Mouse (Mus musculus): ENCODE data around the gene Hist2h2aa2.
"Not testable (repeated sequence)": the region's sequence is repeated elsewhere in the genome, so short reads cannot be mapped to it uniquely, and the experiment has no call there.

Hist2h2aa2 gene

DNA sequence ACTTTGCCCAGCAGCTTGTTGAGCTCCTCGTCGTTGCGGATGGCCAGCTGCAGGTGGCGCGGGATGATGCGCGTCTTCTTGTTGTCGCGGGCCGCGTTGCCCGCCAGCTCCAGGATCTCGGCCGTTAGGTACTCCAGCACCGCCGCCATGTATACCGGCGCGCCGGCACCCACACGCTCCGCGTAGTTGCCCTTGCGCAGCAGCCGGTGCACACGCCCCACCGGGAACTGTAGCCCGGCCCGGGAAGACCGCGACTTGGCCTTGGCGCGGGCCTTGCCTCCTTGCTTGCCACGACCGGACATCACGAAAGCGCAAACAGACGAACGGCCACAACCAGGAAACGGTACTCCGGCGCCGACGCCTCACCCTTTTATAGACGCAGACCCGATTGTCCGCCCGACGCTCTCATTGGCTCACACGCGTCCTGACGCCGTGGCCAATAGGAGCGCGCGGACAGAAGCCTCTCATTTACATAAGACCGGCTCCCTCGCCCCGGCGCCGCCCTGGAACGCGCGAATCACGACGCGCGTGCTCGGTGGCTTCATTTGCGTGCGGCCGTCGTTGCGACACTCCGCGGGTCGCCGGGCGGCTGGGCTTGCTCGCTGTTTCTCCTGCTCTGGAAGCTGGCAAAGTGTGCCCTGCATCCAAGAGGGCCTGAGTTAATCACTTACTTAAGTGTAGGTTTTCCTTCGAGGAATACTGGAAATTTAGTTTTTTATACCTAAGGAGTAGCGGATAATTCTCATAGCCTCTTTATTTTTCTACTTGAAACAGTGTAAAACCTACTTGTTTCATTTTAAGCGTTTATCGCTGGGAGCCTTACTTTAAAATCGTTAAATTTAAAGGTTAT is at the start of gene Hist2h2aa2:
Hist2h2aa2 (minus strand) TSS at position 328 of the 850 bp plus-strand sequence.
- peak; percentile 83 to 93 for DNase-seq (ENCODE audit: low spot score in 2 of 2)

DNA sequence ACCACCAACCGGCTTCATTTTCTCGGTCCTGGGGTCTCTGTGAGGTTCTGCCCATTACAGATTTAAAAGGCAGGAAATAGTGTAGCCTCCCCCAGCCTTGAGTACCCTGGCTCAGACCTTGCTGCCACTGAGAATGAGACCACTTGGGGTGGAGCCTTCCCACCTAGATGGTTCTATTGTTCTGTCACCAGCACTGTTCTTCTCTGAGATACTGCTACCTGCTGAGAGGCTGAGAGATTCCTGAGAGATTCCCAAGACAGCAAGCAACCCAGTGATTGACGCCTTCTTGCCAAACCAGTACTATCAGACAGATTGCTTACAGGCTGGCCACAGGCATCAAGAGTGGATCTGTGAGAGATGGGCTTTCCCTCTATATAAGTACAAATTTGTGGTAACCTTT is 49.1 kb upstream of the Hist2h2aa2 start:
- no peak for DNase-seq (ENCODE audit: low spot score in 2 of 2)

- DNase-seq (ENCODE audit: low spot score in 2 of 2): not testable (repeated sequence)
These were observed 47.3 kb upstream of the Hist2h2aa2 start for GRCm38 (mm10) chr3:96287334-96287733.

GRCm38 (mm10) chr3:96284457-96284856 is 44.4 kb upstream of the Hist2h2aa2 start:
- no peak for DNase-seq (ENCODE audit: low spot score in 2 of 2)

GRCm38 (mm10) chr3:96280660-96281059 is 40.6 kb upstream of the Hist2h2aa2 start:
- DNase-seq (ENCODE audit: low spot score in 2 of 2): no peak

- DNase-seq (ENCODE audit: low spot score in 2 of 2): peak; percentile 94 to 95
These were observed 37.9 kb upstream of the Hist2h2aa2 start for GRCm38 (mm10) chr3:96277800-96278624.

- DNase-seq (ENCODE audit: low spot score in 2 of 2): peak in 1 of 2 experiments; percentile 37
These were observed 37.3 kb upstream of the Hist2h2aa2 start for GRCm38 (mm10) chr3:96277428-96277799.

GRCm38 (mm10) chr3:96273591-96274465 is 33.8 kb upstream of the Hist2h2aa2 start:
- DNase-seq (ENCODE audit: low spot score in 2 of 2): no peak

GRCm38 (mm10) chr3:96269511-96270474 is 29.7 kb upstream of the Hist2h2aa2 start, which contains the start of gene Hist2h2bb:
TSS of gene Hist2h2bb (plus strand) at chr3:96269752.
- peak; percentile 52 to 82 for DNase-seq (ENCODE audit: low spot score in 2 of 2)

GRCm38 (mm10) chr3:96268776-96269378 is 28.8 kb upstream of the Hist2h2aa2 start:
- DNase-seq (ENCODE audit: low spot score in 2 of 2): peak in 1 of 2 experiments; percentile 22

DNA sequence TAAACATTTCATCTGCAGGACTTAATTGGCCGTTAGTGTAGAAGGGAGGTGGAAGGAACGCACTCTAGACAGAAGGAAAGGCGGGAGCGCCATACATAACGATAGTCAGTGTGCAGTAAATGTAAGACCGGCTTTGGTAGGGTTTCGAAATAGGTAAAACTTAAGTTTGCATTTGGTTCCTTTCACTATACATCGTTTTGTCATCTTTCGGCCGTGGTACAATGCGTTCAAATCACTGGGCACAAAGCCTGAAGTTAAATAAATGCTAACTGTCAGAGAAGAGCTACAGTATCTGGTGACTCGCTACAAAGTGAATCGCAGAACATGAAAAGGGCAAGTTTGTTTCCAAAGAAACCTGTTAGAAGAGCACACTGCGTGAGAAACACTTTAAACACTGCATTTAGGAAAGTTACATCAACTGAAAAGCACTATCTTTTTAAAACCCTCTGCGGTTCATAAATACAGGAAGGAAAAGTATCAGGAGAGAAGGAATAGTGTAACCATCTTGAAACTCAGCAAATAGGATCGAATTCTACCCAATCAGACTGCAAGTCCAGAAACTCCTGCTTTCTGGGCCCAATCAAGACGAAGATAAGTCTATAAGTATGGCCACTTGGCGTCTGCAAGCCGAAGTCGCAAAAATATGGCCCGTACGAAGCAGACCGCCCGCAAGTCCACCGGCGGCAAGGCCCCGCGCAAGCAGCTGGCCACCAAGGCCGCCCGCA is 28.1 kb upstream of the Hist2h2aa2 start, which contains the start of gene Hist2h3b:
Hist2h3b (plus strand) TSS at position 604 of the 725 bp plus-strand sequence.
- peak; percentile 58 to 77 for DNase-seq (ENCODE audit: low spot score in 2 of 2)

- DNase-seq (ENCODE audit: low spot score in 2 of 2): no peak
These were observed 27.5 kb upstream of the Hist2h2aa2 start for GRCm38 (mm10) chr3:96267541-96267940.

GRCm38 (mm10) chr3:96266132-96266710 is 26.1 kb upstream of the Hist2h2aa2 start:
- DNase-seq (ENCODE audit: low spot score in 2 of 2): no peak

DNA sequence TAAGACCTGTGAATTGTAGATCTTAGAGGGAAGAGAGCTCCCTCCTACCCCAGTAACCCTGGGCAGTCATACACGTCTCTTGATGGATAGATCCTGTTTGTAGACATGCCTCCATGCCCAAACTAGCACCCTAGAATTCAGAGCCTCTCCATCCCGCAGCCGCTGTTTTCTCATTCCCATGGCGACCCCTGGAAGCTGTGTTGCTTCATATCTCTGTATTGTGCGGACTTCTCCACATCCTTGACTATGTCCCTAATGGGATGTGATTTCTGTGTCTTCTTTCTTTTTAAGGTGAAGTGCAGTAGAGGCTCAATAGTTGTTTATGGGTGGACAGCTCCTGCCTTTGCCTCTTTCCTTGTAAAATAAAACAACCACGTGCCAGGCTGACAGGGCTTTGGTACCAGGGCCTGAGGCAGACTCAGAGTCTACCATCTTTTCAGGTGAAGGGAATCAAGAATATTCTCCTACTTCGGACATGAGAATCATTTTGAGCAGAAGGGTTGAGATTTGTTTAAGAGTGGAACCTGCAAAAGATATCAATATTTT is 24.4 kb upstream of the Hist2h2aa2 start:
- DNase-seq (ENCODE audit: low spot score in 2 of 2): no peak

- peak in 1 of 2 experiments; percentile 39 for DNase-seq (ENCODE audit: low spot score in 2 of 2)
These were observed 23.7 kb upstream of the Hist2h2aa2 start for GRCm38 (mm10) chr3:96263558-96264403.

DNA sequence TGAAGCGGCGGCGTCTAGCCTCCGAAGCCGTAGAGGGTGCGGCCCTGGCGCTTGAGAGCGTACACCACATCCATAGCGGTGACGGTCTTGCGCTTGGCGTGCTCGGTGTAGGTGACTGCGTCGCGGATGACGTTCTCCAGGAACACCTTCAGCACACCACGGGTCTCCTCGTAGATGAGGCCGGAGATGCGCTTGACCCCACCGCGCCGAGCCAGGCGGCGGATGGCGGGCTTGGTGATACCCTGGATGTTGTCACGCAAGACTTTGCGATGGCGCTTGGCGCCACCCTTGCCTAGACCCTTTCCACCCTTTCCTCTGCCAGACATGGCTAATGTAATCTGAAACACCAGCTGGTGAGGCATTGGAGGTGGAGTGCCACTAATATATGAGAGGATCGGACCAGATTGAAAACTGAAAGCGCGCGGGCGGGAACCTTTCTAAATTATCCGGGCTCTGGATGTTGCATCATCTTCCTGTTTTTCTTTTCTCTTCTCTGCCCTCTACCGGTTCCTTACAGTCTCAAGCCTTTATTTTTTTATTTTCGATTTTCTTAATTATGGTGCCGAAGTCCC is 23.0 kb upstream of the Hist2h2aa2 start, which contains the start of gene Hist2h4:
Hist2h4 (minus strand) TSS at position 333 of the 572 bp plus-strand sequence.
- DNase-seq (ENCODE audit: low spot score in 2 of 2): peak; percentile 79 to 93

Data from cerebellum, postnatal 4 days (tissue).